Mouse (Mus musculus) T-helper 17 cell (primary cell): ENCODE measurements around the gene Paxip1.

Experiments
- in situ Hi-C, 2 experiments: fragments of 300-600 bp; cut with MboI, MseI; formaldehyde crosslinking; loops; 1 replicate in 1 of 2; 2 replicates in 1 of 2; pipeline ENCODE4 v1.15.1; 2025; ENCODE audit warnings: high pct_unique_total_duplicates in 2 of 2

Gene Paxip1

GRCm38 (mm10) chr5:27731392-27731791 is 60.1 kb downstream of the Paxip1 start:
- in situ Hi-C loops = no loop called here

GRCm38 (mm10) chr5:27730666-27731065 is 60.8 kb downstream of the Paxip1 start:
- in situ Hi-C loops = no loop called here

- in situ Hi-C loops = no loop called here
Measured at GRCm38 (mm10) chr5:27724460-27724859, 67.0 kb downstream of the Paxip1 start.

- in situ Hi-C loops = no loop called here
Measured at GRCm38 (mm10) chr5:27719311-27719710, 72.2 kb downstream of the Paxip1 start.

DNA sequence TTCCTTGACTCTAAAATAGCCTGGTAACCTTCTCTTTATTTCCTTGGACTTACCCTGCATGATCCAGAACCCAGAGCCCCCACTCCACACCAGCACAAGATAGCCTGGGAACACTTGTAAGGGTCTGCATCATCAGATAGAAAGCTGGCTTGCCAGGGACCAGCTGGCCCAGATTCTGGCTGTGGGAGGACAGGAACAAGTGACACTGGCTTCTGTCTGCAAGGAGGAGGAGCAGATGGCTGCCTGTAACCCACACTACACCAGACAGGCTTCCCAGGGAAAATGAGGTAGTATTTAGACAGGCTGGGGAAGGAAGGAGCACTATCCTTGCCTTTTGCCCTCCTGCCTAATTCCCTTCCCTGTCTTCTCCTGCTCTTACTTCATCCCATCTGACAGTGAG is 74.2 kb downstream of the Paxip1 start:
- in situ Hi-C loops = no loop called here

- in situ Hi-C loops = no loop called here
Measured at GRCm38 (mm10) chr5:27716026-27716425, 75.5 kb downstream of the Paxip1 start.

DNA sequence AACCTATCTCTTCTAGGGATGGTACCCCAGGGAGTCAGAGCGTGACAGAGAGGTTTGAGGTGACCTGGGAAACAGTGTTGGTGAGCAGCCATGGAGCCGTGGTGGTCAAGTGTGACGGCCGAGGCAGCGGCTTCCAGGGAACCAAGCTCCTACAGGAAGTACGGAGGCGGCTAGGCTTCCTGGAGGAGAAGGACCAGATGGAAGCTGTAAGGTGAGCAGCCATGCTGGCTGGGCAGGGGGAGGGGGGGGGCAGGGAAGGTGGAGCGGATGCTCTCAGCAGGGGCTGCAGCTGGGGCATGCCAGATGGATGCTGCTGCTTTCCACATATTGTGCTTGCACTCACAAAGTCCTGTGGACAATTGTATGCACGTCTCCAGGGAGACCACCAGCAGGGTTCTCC is 77.1 kb downstream of the Paxip1 start:
- in situ Hi-C loops = no loop called here

GRCm38 (mm10) chr5:27711461-27712192 is 79.9 kb downstream of the Paxip1 start:
- in situ Hi-C loops = no loop called here

DNA sequence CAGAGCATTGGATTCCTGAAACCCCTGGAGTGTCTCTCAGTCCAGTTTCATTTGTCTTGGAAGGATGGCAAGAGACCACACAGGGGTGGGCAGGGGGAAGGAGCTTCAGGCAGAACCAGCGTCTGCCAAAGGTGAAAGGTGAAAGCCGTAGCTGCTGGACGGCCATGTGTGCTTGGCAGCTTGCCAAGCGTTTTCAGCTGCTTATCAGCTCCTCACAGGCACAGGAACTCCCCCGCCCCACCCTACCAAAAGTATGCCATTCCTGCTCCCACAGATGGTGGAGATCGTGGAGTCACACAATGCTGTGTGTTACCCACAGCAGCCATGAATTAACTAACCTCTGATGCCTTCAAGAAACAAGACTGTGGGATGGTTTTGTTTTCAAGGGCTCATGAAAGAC is 83.3 kb downstream of the Paxip1 start:
- in situ Hi-C loops = no loop called here

DNA sequence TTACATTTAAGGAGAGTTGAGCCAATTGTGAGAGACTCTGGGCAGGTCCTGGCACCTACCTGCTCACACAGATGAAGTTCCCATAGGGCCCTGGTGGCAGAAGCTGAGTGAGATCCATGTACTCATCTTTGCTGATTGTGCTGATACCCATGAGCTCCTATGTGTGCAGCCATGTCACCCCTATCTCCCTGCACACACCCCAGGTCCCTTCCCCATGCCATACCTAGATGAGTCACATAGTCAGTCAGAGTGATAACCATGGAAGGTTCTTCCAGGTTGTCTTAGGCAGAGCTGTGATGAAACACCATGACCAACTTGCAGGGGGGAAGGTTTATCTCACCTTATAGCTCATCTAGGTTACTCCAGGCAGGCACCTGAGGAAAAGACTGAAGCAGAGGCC is 84.2 kb downstream of the Paxip1 start:
- in situ Hi-C loops = no loop called here

- in situ Hi-C loops = no loop called here
Measured at GRCm38 (mm10) chr5:27706551-27706950, 84.9 kb downstream of the Paxip1 start.

DNA sequence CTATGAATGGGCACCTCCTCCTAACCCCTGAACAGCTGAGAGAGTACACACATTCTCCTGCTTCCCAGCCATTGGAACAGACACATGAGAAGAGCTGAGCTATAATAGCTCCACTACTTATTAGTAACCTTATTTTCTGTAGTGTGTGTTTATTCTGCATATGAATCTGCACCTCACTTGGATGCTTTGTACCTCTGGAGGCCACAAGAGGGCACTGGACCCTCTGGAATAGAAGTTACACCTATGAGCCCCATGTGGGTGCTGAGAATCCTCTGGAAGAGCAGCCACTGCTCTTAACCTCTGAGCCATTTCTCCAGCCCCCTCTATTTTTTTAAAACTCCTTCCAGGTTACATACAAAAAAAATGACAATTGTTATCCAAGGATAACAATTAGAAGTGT is 86.5 kb downstream of the Paxip1 start:
- in situ Hi-C loops = no loop called here

GRCm38 (mm10) chr5:27702482-27702881 is 89.0 kb downstream of the Paxip1 start:
- in situ Hi-C loops = no loop called here
